Mouse (Mus musculus) embryonic fibroblast, embryonic 13.5 days (primary cell): Measurements from ENCODE around the gene Gdap1l1. TPM values are rescaled to one million over a fixed set of nuclear protein-coding genes. Genes with fewer than 3 reads are reported as not detected.
"Not testable (repeated sequence)": the region's sequence is repeated elsewhere in the genome, so short reads cannot be mapped to it uniquely, and the experiment has no call there.

Experiments
- H3K27ac ChIP-seq: 2 replicates; pipeline ENCODE4 v1.5.1; 2012; ENCODE audit warnings: low read length, control low read depth, inconsistent platforms; ENCODE audit not compliant: insufficient read depth
- H3K4me1 ChIP-seq: 2 replicates; pipeline ENCODE4 v1.6.1; 2011; ENCODE audit warnings: low read length; ENCODE audit not compliant: control insufficient read depth, insufficient read depth
- H3K4me3 ChIP-seq: 2 replicates; pipeline ENCODE4 v1.5.1; 2011; ENCODE audit warnings: mild to moderate bottlenecking, control low read depth, low read length; ENCODE audit not compliant: insufficient read depth
- CTCF ChIP-seq: IDR thresholded peaks from 2 replicates; pipeline ENCODE4 v1.5.1; 2011; ENCODE audit warnings: mild to moderate bottlenecking, control low read depth, low read length, moderate library complexity, borderline replicate concordance; ENCODE audit not compliant: insufficient read depth
- POLR2A ChIP-seq: IDR thresholded peaks from 2 replicates; pipeline ENCODE4 v1.6.1; 2011; ENCODE audit warnings: low read depth, mild to moderate bottlenecking, control low read depth, low read length, moderate library complexity
- polyA plus RNA-seq: library from polyadenylated mRNA; stranded (reverse); fragments of >200 nt; gene quantifications from 2 replicates; pipeline ENCODE4 v1.2.4, GENCODE M21; 2011; ENCODE audit warnings: low read depth; ENCODE audit not compliant: missing spikeins, insufficient read length

Gene Gdap1l1
- polyA plus RNA-seq, 1 experiment, result 0.86 TPM

- Histone ChIP-seq H3K4me3 (no peak overlapping the region), H3K27ac (no peak overlapping the region), H3K4me1 (no peaks in the 10 kb centered on the region)
- no peak for TF ChIP-seq CTCF
- TF ChIP-seq POLR2A, result no peak
Measured at GRCm38 (mm10) chr2:163443543-163443942, 5.3 kb downstream of the Gdap1l1 start.

GRCm38 (mm10) chr2:163444017-163444416, 5.7 kb downstream of the Gdap1l1 start:
- no peak overlapping the region for H3K27ac ChIP-seq
- no peaks in the 10 kb centered on the region for H3K4me1 ChIP-seq
- no peak overlapping the region for H3K4me3 ChIP-seq
- no peak for TF ChIP-seq POLR2A

- no peaks in the 10 kb centered on the region for H3K4me1 ChIP-seq
- H3K27ac ChIP-seq, result no peak overlapping the region
- no peak overlapping the region for H3K4me3 ChIP-seq
- no peak for TF ChIP-seq POLR2A
- TF ChIP-seq CTCF, result no peak
Measured at GRCm38 (mm10) chr2:163447375-163447774, 9.1 kb downstream of the Gdap1l1 start.

- TF ChIP-seq POLR2A, result no peak
- no peak for TF ChIP-seq CTCF
- no peaks in the 10 kb centered on the region for H3K4me1 ChIP-seq
- H3K4me3 ChIP-seq, result no peak overlapping the region
- H3K27ac ChIP-seq, result no peak overlapping the region
Measured at GRCm38 (mm10) chr2:163449276-163449675, 11.0 kb downstream of the Gdap1l1 start.

- TF ChIP-seq CTCF, result no peak
- Histone ChIP-seq H3K4me3 (no peak overlapping the region), H3K27ac (no peak overlapping the region), H3K4me1 (no peaks in the 10 kb centered on the region)
Measured at GRCm38 (mm10) chr2:163450668-163451295, 12.5 kb downstream of the Gdap1l1 start.

GRCm38 (mm10) chr2:163452738-163453137, 14.5 kb downstream of the Gdap1l1 start:
- H3K4me3 ChIP-seq, result no peak overlapping the region
- TF ChIP-seq CTCF (no peak), POLR2A (no peak)
- H3K4me1 ChIP-seq, result no peaks in the 10 kb centered on the region
- H3K27ac ChIP-seq, result no peak overlapping the region

- no peaks in the 10 kb centered on the region for H3K4me1 ChIP-seq
- no peak overlapping the region for H3K27ac ChIP-seq
- TF ChIP-seq CTCF (no peak), POLR2A (no peak)
Measured at GRCm38 (mm10) chr2:163453378-163453777, 15.1 kb downstream of the Gdap1l1 start.

GRCm38 (mm10) chr2:163458539-163459265, 20.4 kb downstream of the Gdap1l1 start:
- Histone ChIP-seq H3K4me1 (no peaks in the 10 kb centered on the region), H3K4me3 (no peak overlapping the region), H3K27ac (no peak overlapping the region)
- TF ChIP-seq POLR2A (no peak), CTCF (no peak)

More at GRCm38 (mm10) chr2:163453378-163453777, 15.1 kb downstream of the Gdap1l1 start:
- no peak overlapping the region for H3K4me3 ChIP-seq

- Histone ChIP-seq H3K4me3 (no peak overlapping the region), H3K27ac (no peak overlapping the region), H3K4me1 (0 out of 2 replicates have a peak, but pooled peaks cover 2% of the 10 kb centered on the region)
- TF ChIP-seq POLR2A, result no peak
- TF ChIP-seq CTCF, result no peak
Measured at GRCm38 (mm10) chr2:163459380-163459779, 21.1 kb downstream of the Gdap1l1 start.

- TF ChIP-seq POLR2A, result no peak
- TF ChIP-seq CTCF, result no peak
- H3K4me3 ChIP-seq, result no peak overlapping the region
- H3K27ac ChIP-seq, result no peak overlapping the region
- H3K4me1 ChIP-seq, result 0 out of 2 replicates have a peak, but pooled peaks cover 4% of the 10 kb centered on the region
Measured at GRCm38 (mm10) chr2:163460622-163461021, 22.3 kb downstream of the Gdap1l1 start.

GRCm38 (mm10) chr2:163461307-163461706, 23.0 kb downstream of the Gdap1l1 start:
- not testable (repeated sequence) for H3K4me3 ChIP-seq, H3K4me1 ChIP-seq, H3K27ac ChIP-seq
